Mouse (Mus musculus): Measurements from ENCODE around the gene Tnc. TPM values are rescaled to one million over a fixed set of nuclear protein-coding genes. Genes with fewer than 3 reads are reported as not detected.

Gene Tnc
- polyA plus RNA-seq, 1 experiment from 2014 or later = 73.3 TPM

DNA sequence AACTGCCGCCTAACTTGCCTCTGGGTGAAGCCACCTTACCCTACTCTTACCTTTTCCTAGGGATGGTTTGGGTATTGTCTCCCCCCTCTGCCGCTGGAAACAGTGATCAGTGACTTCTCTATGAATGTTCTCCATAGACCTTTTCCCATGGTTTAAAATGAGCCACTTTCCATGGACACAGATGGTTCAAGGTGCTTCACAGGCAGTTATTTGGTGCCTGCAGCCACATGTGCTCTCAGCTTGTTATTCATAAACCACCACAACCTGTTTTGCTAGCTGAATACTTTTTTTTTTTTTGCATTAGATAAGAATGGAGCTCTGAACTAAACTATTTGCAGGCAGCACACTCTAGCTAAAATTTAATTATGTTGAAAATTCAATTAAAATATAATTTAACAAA, 116.0 kb downstream of the Tnc start:
- H3K36me3 ChIP-seq (replicated peaks; ENCODE audit: control insufficient read depth, insufficient read depth) = no peaks in the 10 kb centered on the region
- no peak for DNase-seq (ENCODE audit: low spot score)
- H3K9ac ChIP-seq = no peak overlapping the region
- 95% methylated on average over 2 of the region's 2 CpGs for WGBS
- no peaks in the 10 kb centered on the region for H3K27me3 ChIP-seq (ENCODE audit: control insufficient read depth, insufficient read depth, low read length)
- H3K9me3 ChIP-seq (ENCODE audit: control insufficient read depth, low read length) = no peaks in the 10 kb centered on the region
- no peak overlapping the region for H3K4me3 ChIP-seq (replicated peaks; ENCODE audit: low read length)
- no peak overlapping the region for H3K4me2 ChIP-seq (replicated peaks)
- H3K27ac ChIP-seq = no peak overlapping the region
- H3K4me1 ChIP-seq (replicated peaks; ENCODE audit: control insufficient read depth, insufficient read depth, low read length) = no peaks in the 10 kb centered on the region
- ATAC-seq (ENCODE audit: low FRiP score) = no peak

DNA sequence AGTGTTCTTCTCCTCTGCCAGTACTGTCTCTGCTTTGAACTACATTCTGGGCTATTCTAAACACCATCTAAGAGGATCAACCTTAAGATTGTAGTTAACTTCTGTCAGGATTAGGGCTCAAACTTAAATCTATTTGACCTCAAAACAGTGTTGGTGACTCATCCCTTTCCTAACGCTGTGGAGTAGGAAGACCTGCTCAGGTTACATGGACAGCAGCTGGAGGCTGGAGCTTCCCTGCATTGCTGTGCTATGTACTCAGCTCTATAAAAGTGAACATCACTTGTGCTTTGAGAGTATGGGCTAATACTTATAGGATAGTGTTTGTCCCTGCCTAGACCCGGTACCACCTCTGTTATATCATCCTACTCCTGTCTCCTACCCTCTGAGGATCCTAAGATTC, 117.3 kb downstream of the Tnc start:
- Histone ChIP-seq H3K9me3 (ENCODE audit: control insufficient read depth, low read length) (no peaks in the 10 kb centered on the region), H3K27me3 (ENCODE audit: control insufficient read depth, insufficient read depth, low read length) (no peaks in the 10 kb centered on the region), H3K9ac (no peak overlapping the region), H3K36me3 (replicated peaks; ENCODE audit: control insufficient read depth, insufficient read depth) (no peaks in the 10 kb centered on the region), H3K27ac (no peak overlapping the region), H3K4me3 (replicated peaks; ENCODE audit: low read length) (no peak overlapping the region), H3K4me2 (replicated peaks) (no peak overlapping the region), H3K4me1 (replicated peaks; ENCODE audit: control insufficient read depth, insufficient read depth, low read length) (no peaks in the 10 kb centered on the region)
- ATAC-seq (ENCODE audit: low FRiP score) (no peak), DNase-seq (ENCODE audit: low spot score) (no peak)
- WGBS = 70% methylated on average over 2 of the region's 2 CpGs

- no peak overlapping the region for H3K27ac ChIP-seq
- no peak overlapping the region for H3K4me3 ChIP-seq (replicated peaks; ENCODE audit: low read length)
- ATAC-seq (ENCODE audit: low FRiP score) (no peak), DNase-seq (ENCODE audit: low spot score) (no peak)
- no peak overlapping the region for H3K4me2 ChIP-seq (replicated peaks)
- no peaks in the 10 kb centered on the region for H3K9me3 ChIP-seq (ENCODE audit: control insufficient read depth, low read length)
- no peaks in the 10 kb centered on the region for H3K27me3 ChIP-seq (ENCODE audit: control insufficient read depth, insufficient read depth, low read length)
- no peaks in the 10 kb centered on the region for H3K4me1 ChIP-seq (replicated peaks; ENCODE audit: control insufficient read depth, insufficient read depth, low read length)
- no peaks in the 10 kb centered on the region for H3K36me3 ChIP-seq (replicated peaks; ENCODE audit: control insufficient read depth, insufficient read depth)
- no peak overlapping the region for H3K9ac ChIP-seq
- WGBS = 68% methylated on average over 1 of the region's 1 CpGs
These were observed 118.6 kb downstream of the Tnc start for GRCm38 (mm10) chr4:63928192-63928591.

- Histone ChIP-seq H3K36me3 (replicated peaks; ENCODE audit: control insufficient read depth, insufficient read depth) (no peaks in the 10 kb centered on the region), H3K9ac (no peak overlapping the region), H3K4me1 (replicated peaks; ENCODE audit: control insufficient read depth, insufficient read depth, low read length) (no peaks in the 10 kb centered on the region), H3K27me3 (ENCODE audit: control insufficient read depth, insufficient read depth, low read length) (no peaks in the 10 kb centered on the region), H3K4me2 (replicated peaks) (no peak overlapping the region), H3K9me3 (ENCODE audit: control insufficient read depth, low read length) (no peaks in the 10 kb centered on the region), H3K4me3 (replicated peaks; ENCODE audit: low read length) (no peak overlapping the region), H3K27ac (no peak overlapping the region)
- DNase-seq (ENCODE audit: low spot score) = no peak
- no peak for ATAC-seq (ENCODE audit: low FRiP score)
- 81% methylated on average over 5 of the region's 5 CpGs for WGBS
These were observed 129.6 kb downstream of the Tnc start for GRCm38 (mm10) chr4:63917181-63917580.

DNA sequence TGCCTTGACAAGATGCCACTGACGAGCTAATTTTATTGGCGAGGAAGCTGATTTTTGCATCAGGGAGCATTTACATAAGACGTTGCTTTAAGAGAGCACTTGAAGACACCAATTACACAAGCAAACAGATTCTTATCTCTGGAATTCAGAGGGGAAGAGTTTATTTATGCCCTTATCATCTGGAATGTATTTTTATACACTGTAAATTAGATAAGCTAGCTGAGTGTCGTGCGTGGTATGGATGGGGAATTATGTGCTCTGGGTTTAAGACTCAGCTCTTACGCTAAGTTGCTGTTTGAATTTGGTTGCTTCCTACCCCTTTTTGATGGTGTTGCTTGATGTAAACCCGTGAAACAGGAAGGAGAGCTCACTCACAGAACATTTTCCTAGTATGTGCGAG, 130.1 kb downstream of the Tnc start:
- 80% methylated on average over 8 of the region's 8 CpGs for WGBS
- DNase-seq (ENCODE audit: low spot score) (no peak), ATAC-seq (ENCODE audit: low FRiP score) (no peak)

GRCm38 (mm10) chr4:63916288-63916687, 130.5 kb downstream of the Tnc start:
- no peaks in the 10 kb centered on the region for H3K4me1 ChIP-seq (replicated peaks; ENCODE audit: control insufficient read depth, insufficient read depth, low read length)
- DNase-seq (ENCODE audit: low spot score) (no peak), ATAC-seq (ENCODE audit: low FRiP score) (no peak)
- H3K4me2 ChIP-seq (replicated peaks) = no peak overlapping the region
- H3K9me3 ChIP-seq (ENCODE audit: control insufficient read depth, low read length) = no peaks in the 10 kb centered on the region
- no peak overlapping the region for H3K4me3 ChIP-seq (replicated peaks; ENCODE audit: low read length)
- H3K9ac ChIP-seq = no peak overlapping the region
- 77% methylated on average over 3 of the region's 3 CpGs for WGBS
- H3K36me3 ChIP-seq (replicated peaks; ENCODE audit: control insufficient read depth, insufficient read depth) = no peaks in the 10 kb centered on the region
- H3K27me3 ChIP-seq (ENCODE audit: control insufficient read depth, insufficient read depth, low read length) = no peaks in the 10 kb centered on the region
- H3K27ac ChIP-seq = no peak overlapping the region

More for the DNA sequence above, 130.1 kb downstream of the Tnc start:
- Histone ChIP-seq H3K9ac (no peak overlapping the region), H3K27ac (no peak overlapping the region), H3K4me2 (replicated peaks) (no peak overlapping the region), H3K9me3 (ENCODE audit: control insufficient read depth, low read length) (no peaks in the 10 kb centered on the region), H3K27me3 (ENCODE audit: control insufficient read depth, insufficient read depth, low read length) (no peaks in the 10 kb centered on the region), H3K36me3 (replicated peaks; ENCODE audit: control insufficient read depth, insufficient read depth) (no peaks in the 10 kb centered on the region), H3K4me1 (replicated peaks; ENCODE audit: control insufficient read depth, insufficient read depth, low read length) (no peaks in the 10 kb centered on the region), H3K4me3 (replicated peaks; ENCODE audit: low read length) (no peak overlapping the region)

Other genes with a start within 250 kb of the Tnc start
- gene Tnfsf8, start 185.7 kb downstream of the Tnc start, polyA plus RNA-seq (2014; fragmentation: Nextera tagmentation; extraction: Ambion mirVana) = 0.09 TPM in 1 of 2 replicates, not detected in the other